Mouse (Mus musculus) liver, embryonic 16.5 days (tissue): ENCODE results near the gene Pdss2. TPM values are rescaled to one million over a fixed set of nuclear protein-coding genes. Genes with fewer than 3 reads are reported as not detected.

Experiments used
- ATAC-seq: fragments of 200-750 bp; cut with Nextera tagmentation; 2 replicates; pipeline ENCODE4 v1.8.0; 2017; ENCODE audit warnings: low read depth, mild to moderate bottlenecking, moderate number of reproducible peaks, moderate library complexity
- H3K27ac ChIP-seq: fragments of 300-500 bp; sonication (generic); 2 replicates; pipeline ENCODE4 v1.5.1; 2014; ENCODE audit warnings: mild to moderate bottlenecking, low read length
- H3K27me3 ChIP-seq: fragments of 300-500 bp; sonication (generic); 2 replicates; pipeline ENCODE4 v1.6.1; 2014; ENCODE audit warnings: low read depth, low read length, mixed read lengths; ENCODE audit not compliant: control insufficient read depth, insufficient read depth
- H3K36me3 ChIP-seq: fragments of 300-500 bp; sonication (generic); 2 replicates; pipeline ENCODE4 v1.6.1; 2014; ENCODE audit warnings: mild to moderate bottlenecking; ENCODE audit not compliant: control insufficient read depth, insufficient read depth
- H3K4me1 ChIP-seq: fragments of 300-500 bp; sonication (generic); 2 replicates; pipeline ENCODE4 v1.6.1; 2014; ENCODE audit warnings: low read depth, low read length, mixed read lengths; ENCODE audit not compliant: control insufficient read depth
- H3K4me2 ChIP-seq: fragments of 300-500 bp; sonication (generic); 2 replicates; pipeline ENCODE4 v1.6.1; 2014; ENCODE audit warnings: low read depth, low read length, mixed read lengths
- H3K4me3 ChIP-seq: fragments of 300-500 bp; sonication (generic); 2 replicates; pipeline ENCODE4 v1.5.1; 2014; ENCODE audit warnings: low read depth, mild to moderate bottlenecking, low read length
- H3K9ac ChIP-seq: fragments of 300-500 bp; sonication (generic); 2 replicates; pipeline ENCODE4 v1.6.1; 2014; ENCODE audit warnings: low read depth, low read length
- H3K9me3 ChIP-seq: fragments of 300-500 bp; sonication (generic); replicated peaks from 2 replicates; pipeline ENCODE4 v1.6.1; 2016; ENCODE audit warnings: low read length; ENCODE audit not compliant: control insufficient read depth
- WGBS: fragments of 180-500 bp; shearing (Covaris S2); extraction: QIAGEN DNeasy Blood & Tissue Kit; methylation state at CpG from one replicate; pipeline ENCODE4 v1.1.7; 2014; ENCODE audit not compliant: insufficient replicate concordance; 5-methylcytosine and 5-hydroxymethylcytosine counted together
- polyA plus RNA-seq: library from polyadenylated mRNA; unstranded; fragments of >200 nt; fragmentation: Nextera tagmentation; extraction: Ambion mirVana; gene quantifications from 2 replicates; pipeline ENCODE4 v1.2.1, GENCODE M21; 2015

Gene Pdss2
- polyA plus RNA-seq, 1 experiment from 2014 or later = 6.4 TPM

DNA sequence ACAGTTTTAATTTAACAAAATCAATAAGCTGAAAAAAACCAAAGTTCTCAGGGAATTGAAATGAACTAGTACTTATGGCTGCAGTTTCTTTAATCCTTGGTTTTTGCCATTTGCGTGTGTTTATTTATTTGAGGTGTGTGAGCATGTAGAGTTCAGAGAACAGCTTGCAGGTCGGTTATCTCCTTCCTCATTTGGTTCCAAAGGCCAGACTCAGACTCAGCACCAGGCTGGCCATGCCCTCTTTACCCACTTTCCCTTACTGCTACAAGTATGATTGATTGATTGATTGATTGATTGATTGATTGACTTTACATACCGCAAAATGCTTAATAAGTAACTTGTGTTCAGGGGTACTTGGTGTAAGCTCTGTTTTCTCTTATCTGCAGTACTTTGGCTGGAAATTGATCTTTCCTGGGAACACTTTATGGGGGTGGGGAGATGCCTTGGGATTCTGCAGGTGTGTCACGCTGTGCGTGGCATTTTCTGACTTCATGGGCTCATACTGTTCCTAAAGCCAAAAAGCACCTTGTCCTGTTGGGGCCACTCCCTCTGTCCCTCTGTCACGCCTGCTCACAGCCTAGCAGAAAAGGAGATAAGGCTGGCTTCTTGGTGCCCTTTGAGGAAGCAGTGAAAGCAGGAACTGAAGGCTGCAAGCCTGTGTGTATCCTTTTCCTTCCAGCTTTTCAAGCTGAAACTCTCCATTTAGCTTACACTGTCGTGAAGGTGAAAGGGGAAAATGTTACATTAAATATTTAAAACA lies 91.6 kb downstream of the Pdss2 start:
- H3K9ac ChIP-seq = no peak overlapping the region
- H3K4me2 ChIP-seq = no peak overlapping the region; the same call in 1 of the 2 replicates
- 17% methylated on average over 7 of the region's 7 CpGs for WGBS
- peaks cover 8% of the 10 kb centered on the region for H3K4me1 ChIP-seq
- H3K4me3 ChIP-seq = no peak overlapping the region
- H3K27me3 ChIP-seq = no peaks in the 10 kb centered on the region
- H3K36me3 ChIP-seq = no peaks in the 10 kb centered on the region
- H3K9me3 ChIP-seq = no peaks in the 10 kb centered on the region
- ATAC-seq = peak; percentile 87
- H3K27ac ChIP-seq = peak overlapping the region; percentile 51; the same call in 1 of the 2 replicates

DNA sequence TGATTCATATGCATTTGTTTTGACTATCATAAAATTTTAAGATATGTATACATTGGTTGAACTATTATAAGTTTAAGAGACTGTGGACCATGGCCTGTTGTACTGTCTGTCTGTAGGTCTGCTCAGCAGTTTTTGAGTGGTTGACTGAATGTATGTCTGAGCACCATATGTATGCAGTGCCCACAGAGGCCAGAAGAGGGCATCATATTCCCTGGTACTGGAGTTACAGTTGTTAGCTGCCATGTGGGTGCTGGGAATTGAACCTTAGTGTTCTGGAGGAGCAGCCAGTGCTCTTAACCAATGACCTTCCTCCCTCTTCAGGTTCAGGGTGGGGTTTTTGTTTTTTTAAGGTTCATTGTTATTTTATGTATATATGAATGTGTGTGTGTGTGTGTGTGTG lies 93.9 kb downstream of the Pdss2 start:
- Histone ChIP-seq H3K36me3 (no peaks in the 10 kb centered on the region), H3K27ac (no peak overlapping the region), H3K4me3 (no peak overlapping the region), H3K9me3 (no peaks in the 10 kb centered on the region), H3K9ac (no peak overlapping the region), H3K4me1 (peaks cover 8% of the 10 kb centered on the region), H3K27me3 (no peaks in the 10 kb centered on the region), H3K4me2 (no peak overlapping the region)
- no peak for ATAC-seq

DNA sequence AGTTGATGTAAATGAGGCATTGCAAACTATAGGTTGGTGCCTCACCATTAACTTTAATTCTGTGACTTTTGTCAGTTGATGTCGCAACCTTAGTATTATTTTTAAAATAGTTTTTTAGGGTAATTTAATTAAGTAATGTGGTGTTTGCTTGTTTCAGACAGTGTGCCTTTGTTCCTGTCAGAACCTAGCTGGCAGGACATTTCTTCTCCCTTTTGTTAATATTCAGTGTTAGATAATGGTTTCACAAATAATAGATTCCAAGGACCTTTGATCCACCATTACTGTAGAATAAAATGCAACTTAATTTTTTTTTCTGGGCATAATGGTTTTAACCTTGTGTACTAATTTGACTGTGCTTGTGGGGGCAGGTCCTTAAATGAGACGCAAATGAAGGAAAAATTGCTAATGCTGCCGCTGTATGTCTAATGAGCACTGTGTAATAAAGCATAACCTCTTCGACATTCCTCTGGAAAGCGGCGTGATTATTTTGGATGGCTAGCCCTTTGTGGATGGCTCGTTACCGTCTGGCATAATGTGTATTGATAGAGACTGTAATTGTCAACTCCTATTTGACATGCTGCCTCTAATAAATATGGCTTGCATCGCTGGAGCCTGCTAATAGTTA lies 96.2 kb downstream of the Pdss2 start:
- 81% methylated on average over 9 of the region's 9 CpGs for WGBS
- Histone ChIP-seq H3K4me2 (no peak overlapping the region), H3K27ac (no peak overlapping the region), H3K36me3 (no peaks in the 10 kb centered on the region), H3K9ac (no peak overlapping the region), H3K9me3 (no peaks in the 10 kb centered on the region), H3K4me1 (peaks cover 6% of the 10 kb centered on the region), H3K27me3 (no peaks in the 10 kb centered on the region), H3K4me3 (no peak overlapping the region)
- ATAC-seq = no peak

DNA sequence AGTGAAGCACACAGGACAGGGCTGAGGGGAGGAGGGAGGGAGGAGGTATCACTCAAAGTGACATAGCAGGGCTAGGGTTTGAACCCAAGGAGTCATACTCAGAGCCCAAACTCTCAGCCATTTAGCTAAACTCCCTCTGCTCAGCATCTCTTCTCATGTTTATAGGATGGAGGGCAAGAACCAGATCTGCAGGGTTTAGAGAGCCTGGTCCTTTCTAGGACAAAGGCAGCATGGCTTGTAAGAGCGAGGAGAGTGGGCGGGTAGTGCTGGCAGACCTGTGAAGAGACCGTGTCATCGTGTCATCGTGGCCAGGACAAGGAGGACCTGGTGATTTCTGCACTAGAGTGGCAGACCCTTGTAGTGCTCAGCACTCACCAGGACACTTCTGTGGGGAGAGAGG lies 99.7 kb downstream of the Pdss2 start:
- ATAC-seq = no peak
- Histone ChIP-seq H3K4me2 (no peak overlapping the region), H3K4me3 (no peak overlapping the region), H3K27me3 (no peaks in the 10 kb centered on the region), H3K9ac (no peak overlapping the region), H3K27ac (no peak overlapping the region), H3K36me3 (no peaks in the 10 kb centered on the region), H3K9me3 (no peaks in the 10 kb centered on the region), H3K4me1 (no peaks in the 10 kb centered on the region)
- WGBS = 70% methylated on average over 5 of the region's 5 CpGs

DNA sequence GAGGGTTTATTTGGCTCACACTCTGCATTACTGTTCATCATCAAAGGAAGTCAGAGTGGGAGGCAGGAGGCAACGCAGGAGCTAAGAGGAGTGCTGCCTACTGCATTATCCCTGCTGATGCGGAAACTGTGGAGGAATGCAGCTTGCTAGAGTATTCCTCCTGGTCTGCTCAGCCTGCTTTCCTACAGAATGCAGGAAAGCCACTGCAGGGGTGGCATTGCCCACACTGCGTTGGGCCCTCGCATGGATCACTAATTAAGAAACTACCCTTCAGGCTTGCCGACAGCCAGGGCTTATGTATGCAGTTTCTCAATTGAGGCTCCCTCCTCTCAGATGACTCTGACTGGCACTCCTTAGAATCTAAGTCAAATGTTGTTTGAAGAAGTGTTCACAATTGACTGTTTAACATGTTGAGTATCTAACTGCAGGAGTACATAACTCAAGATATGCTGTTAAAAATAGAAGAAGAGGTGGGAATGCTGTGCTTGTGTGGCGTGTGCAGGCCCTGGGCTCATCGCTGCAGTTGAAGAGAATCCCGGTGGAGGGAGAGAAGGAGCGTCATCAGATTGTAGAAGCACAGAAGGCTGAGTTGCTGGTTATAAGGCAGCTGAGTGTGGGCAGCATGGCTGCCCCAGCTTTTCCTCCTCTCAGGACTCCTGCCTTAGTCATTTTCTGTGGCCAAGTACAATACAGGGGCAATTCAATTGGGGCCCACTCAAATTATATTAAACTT lies 101.3 kb downstream of the Pdss2 start:
- Histone ChIP-seq H3K9me3 (no peaks in the 10 kb centered on the region), H3K4me1 (no peaks in the 10 kb centered on the region), H3K9ac (no peak overlapping the region), H3K27ac (no peak overlapping the region), H3K4me2 (no peak overlapping the region), H3K36me3 (no peaks in the 10 kb centered on the region), H3K27me3 (no peaks in the 10 kb centered on the region), H3K4me3 (no peak overlapping the region)
- WGBS = 74% methylated on average over 9 of the region's 9 CpGs
- ATAC-seq = no peak

DNA sequence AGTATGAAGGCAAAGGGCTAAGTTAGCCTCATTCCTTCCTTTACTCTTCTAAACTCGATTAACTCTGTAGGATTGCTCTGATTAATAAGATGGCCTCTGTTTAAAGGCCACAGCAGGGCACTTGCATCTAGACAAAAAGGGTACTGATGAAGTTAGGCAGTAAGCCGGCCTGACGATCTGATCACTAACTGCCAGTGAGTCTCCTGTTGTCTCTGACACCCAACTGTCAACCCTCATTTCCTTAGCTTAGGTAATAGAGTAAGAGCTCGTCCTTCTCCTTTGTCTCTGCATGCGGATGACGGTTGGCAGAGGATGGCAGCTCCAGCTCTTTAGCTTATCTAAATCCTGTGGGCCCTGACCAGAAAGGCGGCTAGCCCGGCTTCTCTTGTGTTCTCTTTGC lies 102.1 kb downstream of the Pdss2 start:
- H3K9ac ChIP-seq = no peak overlapping the region
- H3K4me1 ChIP-seq = no peaks in the 10 kb centered on the region
- no peaks in the 10 kb centered on the region for H3K9me3 ChIP-seq
- 23% methylated on average over 8 of the region's 8 CpGs for WGBS
- H3K36me3 ChIP-seq = no peaks in the 10 kb centered on the region
- no peak overlapping the region for H3K4me3 ChIP-seq
- H3K4me2 ChIP-seq = no peak overlapping the region
- no peak for ATAC-seq
- H3K27me3 ChIP-seq = no peaks in the 10 kb centered on the region
- H3K27ac ChIP-seq = no peak overlapping the region

DNA sequence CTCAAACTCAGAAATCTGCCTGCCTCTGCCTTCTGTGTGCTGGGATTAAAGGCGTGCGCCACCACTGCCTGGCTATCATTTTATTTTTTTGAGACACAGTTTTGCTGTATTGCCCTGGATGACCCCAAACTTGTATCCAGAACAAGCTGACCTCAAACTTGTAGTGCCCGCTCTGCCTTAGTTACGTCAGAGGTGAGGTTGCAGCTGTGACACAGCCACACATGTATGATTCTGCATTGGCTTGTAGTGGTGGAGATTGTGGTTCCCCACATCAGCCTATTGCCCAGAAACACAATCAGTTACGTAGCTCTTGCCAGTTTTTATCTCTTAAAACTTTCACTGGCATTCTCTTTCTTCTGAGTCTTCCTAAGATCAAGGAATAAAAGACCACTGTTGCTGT lies 108.5 kb downstream of the Pdss2 start:
- no peak for ATAC-seq
- Histone ChIP-seq H3K9me3 (no peaks in the 10 kb centered on the region), H3K4me3 (no peak overlapping the region), H3K27ac (no peak overlapping the region), H3K36me3 (no peaks in the 10 kb centered on the region), H3K4me2 (no peak overlapping the region), H3K27me3 (no peaks in the 10 kb centered on the region), H3K9ac (no peak overlapping the region), H3K4me1 (no peaks in the 10 kb centered on the region)
- 62% methylated on average over 5 of the region's 5 CpGs for WGBS

DNA sequence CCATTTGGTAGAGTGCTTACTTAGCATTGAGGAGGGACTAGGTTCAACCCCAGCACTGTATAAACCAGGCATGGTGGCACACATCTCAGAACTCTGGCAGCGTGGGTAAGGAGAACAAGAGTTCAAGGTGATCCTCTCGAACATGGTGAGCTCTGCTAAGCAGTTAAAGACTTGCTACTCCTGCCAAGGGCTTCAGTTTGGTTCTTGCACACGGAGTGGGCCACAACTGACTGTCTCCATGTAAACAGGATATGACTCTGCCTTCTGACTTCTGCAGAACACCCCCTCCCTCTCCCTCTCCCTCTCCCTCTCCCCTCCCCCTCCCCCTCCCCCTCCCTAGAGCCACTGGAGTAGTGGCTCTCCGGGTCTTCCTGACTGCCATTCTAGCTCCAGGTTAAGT lies 109.4 kb downstream of the Pdss2 start:
- Histone ChIP-seq H3K4me1 (no peaks in the 10 kb centered on the region), H3K9ac (no peak overlapping the region), H3K27me3 (no peaks in the 10 kb centered on the region), H3K27ac (no peak overlapping the region), H3K4me2 (no peak overlapping the region), H3K9me3 (no peaks in the 10 kb centered on the region), H3K36me3 (no peaks in the 10 kb centered on the region), H3K4me3 (no peak overlapping the region)
- no peak for ATAC-seq
- WGBS = 27% methylated on average over 4 of the region's 4 CpGs
